Mouse (Mus musculus): ENCODE measurements around the gene Magohb. TPM values are rescaled to one million over a fixed set of nuclear protein-coding genes. Genes with fewer than 3 reads are reported as not detected.
A peak's percentile ranks its signal among the peaks of the same experiment; 100 is the strongest.
"Not testable (repeated sequence)": the region's sequence is repeated elsewhere in the genome, so short reads cannot be mapped to it uniquely, and the experiment has no call there.

Magohb gene
- polyA plus RNA-seq, 1 experiment = 4.0 TPM

DNA sequence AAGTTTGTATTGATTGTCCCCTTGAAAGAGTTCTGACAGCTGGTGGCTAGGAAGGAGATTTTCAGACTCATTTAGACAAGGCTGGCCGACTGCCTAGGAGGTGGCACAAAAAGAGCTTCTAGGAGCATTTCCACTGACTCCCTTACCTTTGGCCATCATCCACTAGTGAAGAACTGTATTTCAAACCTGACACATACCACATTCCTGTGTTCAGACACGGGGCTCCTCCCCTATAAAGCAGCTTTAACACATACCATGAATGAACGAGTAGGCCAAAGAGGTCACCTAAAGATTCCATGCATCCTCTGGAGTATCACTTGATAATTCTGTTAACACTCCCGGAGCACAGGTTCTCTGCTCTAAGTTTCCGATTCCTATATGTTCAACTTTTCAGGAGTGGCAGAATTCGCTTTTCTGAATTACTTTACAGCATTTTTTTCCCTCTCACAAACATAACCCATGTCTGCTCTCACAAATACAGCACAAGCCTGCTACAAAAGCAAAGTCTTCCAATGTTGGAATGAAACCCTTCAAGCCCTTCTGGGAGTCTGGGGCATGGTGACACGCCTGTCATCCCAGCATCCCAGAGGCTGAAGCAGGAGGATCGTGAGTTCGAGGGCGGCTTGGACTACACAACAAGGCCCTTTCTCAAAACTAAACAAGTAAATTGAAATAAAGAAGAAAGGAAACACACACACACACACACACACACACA, 611 bp downstream of the Magohb start:
- Histone ChIP-seq H3K36me3 (ENCODE audit: control insufficient read depth, insufficient read depth, low read length) (no peaks in the 10 kb centered on the region), H3K4me3 (ENCODE audit: control insufficient read depth, low read depth, low read length) (peak overlapping the region; percentile 99), H3K4me1 (ENCODE audit: control insufficient read depth, insufficient read depth, low read length) (peaks cover 4% of the 10 kb centered on the region; the same call in 1 of the 2 replicates), H3K27ac (ENCODE audit: control insufficient read depth, insufficient read depth, low read depth, low read length) (peak overlapping the region; percentile 88; the same call in 1 of the 2 replicates), H3K27me3 (ENCODE audit: control insufficient read depth, insufficient read depth, low read length) (no peaks in the 10 kb centered on the region)
- TF ChIP-seq POLR2A (IDR thresholded peaks at IDR 0.05; ENCODE audit: control insufficient read depth, low read depth, low read length) = no peak
- no peak for TF ChIP-seq CTCF (IDR thresholded peaks at IDR 0.05; ENCODE audit: control insufficient read depth, insufficient read depth, insufficient replicate concordance, low read depth, low read length)

DNA sequence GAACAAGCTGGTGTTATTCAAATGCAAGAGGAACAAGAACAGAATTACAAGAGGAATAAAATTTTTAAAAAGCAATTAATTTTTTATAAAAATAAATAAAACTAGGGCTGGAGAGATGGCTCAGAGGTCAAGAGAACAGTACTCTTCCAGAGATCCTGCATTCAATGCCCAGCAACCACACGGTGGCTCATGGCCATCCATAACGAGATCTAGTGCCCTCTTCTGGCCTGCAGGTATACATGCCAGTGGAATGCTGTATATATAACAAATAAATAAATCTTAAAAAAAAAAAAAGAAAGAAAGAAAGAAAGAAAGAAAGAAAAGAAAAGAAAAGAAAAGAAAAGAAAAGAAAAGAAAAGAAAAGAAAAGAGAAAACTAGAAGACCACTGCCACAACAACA, 2.6 kb downstream of the Magohb start:
- TF ChIP-seq POLR2A (IDR thresholded peaks at IDR 0.05; ENCODE audit: control insufficient read depth, low read depth, low read length) (no peak), CTCF (IDR thresholded peaks at IDR 0.05; ENCODE audit: control insufficient read depth, insufficient read depth, insufficient replicate concordance, low read depth, low read length) (peak; percentile 41; the same call in 1 of the 2 replicates)
- H3K4me3 ChIP-seq (ENCODE audit: control insufficient read depth, low read depth, low read length) = no peak overlapping the region
- H3K36me3 ChIP-seq (ENCODE audit: control insufficient read depth, insufficient read depth, low read length) = no peaks in the 10 kb centered on the region
- H3K4me1 ChIP-seq (ENCODE audit: control insufficient read depth, insufficient read depth, low read length) = peaks cover 4% of the 10 kb centered on the region; the same call in 1 of the 2 replicates
- no peaks in the 10 kb centered on the region for H3K27me3 ChIP-seq (ENCODE audit: control insufficient read depth, insufficient read depth, low read length)
- H3K27ac ChIP-seq (ENCODE audit: control insufficient read depth, insufficient read depth, low read depth, low read length) = no peak overlapping the region

DNA sequence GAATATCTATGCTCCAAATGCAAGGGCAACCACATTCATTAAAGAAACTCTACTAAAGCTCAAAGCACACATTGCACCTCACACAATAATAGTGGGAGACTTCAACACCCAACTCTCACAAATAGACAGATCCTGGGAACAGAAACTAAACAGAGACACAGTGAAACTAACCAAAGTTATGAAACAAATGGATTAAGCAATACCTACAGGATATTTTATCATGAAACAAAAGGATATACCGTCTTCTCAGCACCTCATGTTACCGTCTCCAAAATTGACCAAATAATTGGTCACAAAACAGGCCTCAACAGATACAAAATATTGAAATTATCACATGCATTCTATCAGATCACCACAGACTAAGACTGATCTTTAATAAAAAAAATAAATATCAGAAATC, 14.9 kb downstream of the Magohb start:
- H3K36me3 ChIP-seq (ENCODE audit: control insufficient read depth, insufficient read depth, low read length); H3K27ac ChIP-seq (ENCODE audit: control insufficient read depth, insufficient read depth, low read depth, low read length); H3K27me3 ChIP-seq (ENCODE audit: control insufficient read depth, insufficient read depth, low read length); H3K4me1 ChIP-seq (ENCODE audit: control insufficient read depth, insufficient read depth, low read length); H3K4me3 ChIP-seq (ENCODE audit: control insufficient read depth, low read depth, low read length): not testable (repeated sequence)

DNA sequence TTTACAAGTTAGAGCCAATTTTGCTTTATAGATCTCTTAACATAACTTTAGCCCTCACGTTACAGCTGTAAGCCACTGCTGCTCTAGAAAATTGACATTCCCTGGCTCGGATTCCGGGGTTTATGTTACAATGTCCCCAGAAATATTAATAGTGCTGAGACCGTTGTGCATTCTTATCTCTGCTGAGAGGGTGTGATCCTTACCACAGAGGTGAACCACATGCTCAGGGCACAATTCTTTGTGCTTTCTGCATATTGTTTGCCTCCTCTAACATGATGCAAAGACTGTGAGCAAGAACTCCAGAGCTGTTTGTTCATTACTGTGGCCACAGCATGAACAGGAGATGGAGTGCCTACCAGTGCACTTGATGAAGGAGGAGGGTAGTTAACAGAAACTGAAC, 16.4 kb downstream of the Magohb start:
- no peak overlapping the region for H3K27ac ChIP-seq (ENCODE audit: control insufficient read depth, insufficient read depth, low read depth, low read length)
- no peak overlapping the region for H3K4me3 ChIP-seq (ENCODE audit: control insufficient read depth, low read depth, low read length)
- no peaks in the 10 kb centered on the region for H3K4me1 ChIP-seq (ENCODE audit: control insufficient read depth, insufficient read depth, low read length)
- no peaks in the 10 kb centered on the region for H3K27me3 ChIP-seq (ENCODE audit: control insufficient read depth, insufficient read depth, low read length)
- TF ChIP-seq POLR2A (IDR thresholded peaks at IDR 0.05; ENCODE audit: control insufficient read depth, low read depth, low read length) (no peak), CTCF (IDR thresholded peaks at IDR 0.05; ENCODE audit: control insufficient read depth, insufficient read depth, insufficient replicate concordance, low read depth, low read length) (no peak)
- H3K36me3 ChIP-seq (ENCODE audit: control insufficient read depth, insufficient read depth, low read length) = no peaks in the 10 kb centered on the region

DNA sequence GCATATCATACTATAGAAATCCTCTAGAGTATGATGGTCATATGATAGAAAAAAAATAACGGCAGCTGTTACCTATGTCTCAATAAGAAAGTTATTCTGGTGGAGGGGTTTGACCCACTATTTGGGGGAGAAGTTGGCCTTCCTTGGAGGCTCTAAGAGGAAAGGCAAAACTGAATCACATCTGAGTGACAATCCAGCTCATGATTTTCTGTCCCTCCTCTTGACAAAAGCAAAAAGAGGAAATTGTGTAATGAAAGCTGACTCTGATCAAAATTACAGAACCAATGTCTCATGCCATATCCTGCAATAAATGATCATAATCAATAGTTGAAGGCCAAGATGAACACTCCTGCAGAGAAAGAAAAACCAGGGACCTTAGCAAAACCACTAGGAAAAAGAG, 20.7 kb downstream of the Magohb start:
- no peak overlapping the region for H3K27ac ChIP-seq (ENCODE audit: control insufficient read depth, insufficient read depth, low read depth, low read length)
- H3K4me3 ChIP-seq (ENCODE audit: control insufficient read depth, low read depth, low read length) = no peak overlapping the region
- H3K27me3 ChIP-seq (ENCODE audit: control insufficient read depth, insufficient read depth, low read length) = no peaks in the 10 kb centered on the region
- no peaks in the 10 kb centered on the region for H3K36me3 ChIP-seq (ENCODE audit: control insufficient read depth, insufficient read depth, low read length)
- TF ChIP-seq POLR2A (IDR thresholded peaks at IDR 0.05; ENCODE audit: control insufficient read depth, low read depth, low read length) (no peak), CTCF (IDR thresholded peaks at IDR 0.05; ENCODE audit: control insufficient read depth, insufficient read depth, insufficient replicate concordance, low read depth, low read length) (no peak)
- no peaks in the 10 kb centered on the region for H3K4me1 ChIP-seq (ENCODE audit: control insufficient read depth, insufficient read depth, low read length)

DNA sequence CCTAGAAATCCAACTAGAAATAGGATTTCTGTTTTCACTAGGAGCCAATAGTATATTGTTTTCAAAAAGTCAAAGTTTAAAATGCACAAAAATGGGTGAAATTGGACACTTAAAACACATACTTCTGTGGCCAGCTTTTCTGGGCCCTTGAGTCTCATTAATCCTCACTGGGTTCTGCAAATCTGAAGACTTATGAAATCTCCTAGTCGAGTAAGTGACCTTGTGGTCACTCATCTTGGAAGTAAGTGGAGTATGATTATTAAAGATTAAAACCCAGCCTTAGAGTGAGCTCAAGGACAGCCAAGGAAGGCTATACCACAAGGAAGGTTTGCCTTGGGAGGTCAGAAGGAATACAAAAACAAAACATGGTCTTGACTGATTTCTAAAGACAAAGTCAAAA, 22.7 kb downstream of the Magohb start:
- Histone ChIP-seq H3K4me3 (ENCODE audit: control insufficient read depth, low read depth, low read length) (no peak overlapping the region), H3K36me3 (ENCODE audit: control insufficient read depth, insufficient read depth, low read length) (no peaks in the 10 kb centered on the region), H3K27me3 (ENCODE audit: control insufficient read depth, insufficient read depth, low read length) (no peaks in the 10 kb centered on the region), H3K4me1 (ENCODE audit: control insufficient read depth, insufficient read depth, low read length) (no peaks in the 10 kb centered on the region), H3K27ac (ENCODE audit: control insufficient read depth, insufficient read depth, low read depth, low read length) (no peak overlapping the region)
- no peak for TF ChIP-seq POLR2A (IDR thresholded peaks at IDR 0.05; ENCODE audit: control insufficient read depth, low read depth, low read length)
- TF ChIP-seq CTCF (IDR thresholded peaks at IDR 0.05; ENCODE audit: control insufficient read depth, insufficient read depth, insufficient replicate concordance, low read depth, low read length) = no peak

DNA sequence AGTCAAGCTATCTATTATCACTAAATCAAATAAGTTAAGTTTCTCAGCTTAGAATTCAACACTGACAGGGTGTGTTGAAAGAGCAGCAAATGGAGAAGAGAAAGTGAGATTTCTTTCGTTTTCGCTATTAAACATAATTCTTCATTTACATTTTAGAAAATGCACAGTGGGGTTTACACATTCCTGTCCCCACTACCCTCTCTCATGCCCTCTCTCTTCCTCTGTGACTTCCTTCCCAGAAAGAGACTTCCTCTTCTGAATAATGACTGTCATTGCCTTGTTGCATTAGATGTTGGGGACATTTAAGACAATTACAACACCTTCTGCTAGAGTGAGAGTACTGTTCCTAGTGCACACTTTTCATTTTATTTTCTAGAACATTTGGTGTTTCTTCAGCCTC, 23.4 kb downstream of the Magohb start:
- Histone ChIP-seq H3K27ac (ENCODE audit: control insufficient read depth, insufficient read depth, low read depth, low read length) (no peak overlapping the region), H3K4me1 (ENCODE audit: control insufficient read depth, insufficient read depth, low read length) (no peaks in the 10 kb centered on the region), H3K27me3 (ENCODE audit: control insufficient read depth, insufficient read depth, low read length) (no peaks in the 10 kb centered on the region), H3K36me3 (ENCODE audit: control insufficient read depth, insufficient read depth, low read length) (no peaks in the 10 kb centered on the region), H3K4me3 (ENCODE audit: control insufficient read depth, low read depth, low read length) (no peak overlapping the region)
- TF ChIP-seq POLR2A (IDR thresholded peaks at IDR 0.05; ENCODE audit: control insufficient read depth, low read depth, low read length) (no peak), CTCF (IDR thresholded peaks at IDR 0.05; ENCODE audit: control insufficient read depth, insufficient read depth, insufficient replicate concordance, low read depth, low read length) (no peak)

DNA sequence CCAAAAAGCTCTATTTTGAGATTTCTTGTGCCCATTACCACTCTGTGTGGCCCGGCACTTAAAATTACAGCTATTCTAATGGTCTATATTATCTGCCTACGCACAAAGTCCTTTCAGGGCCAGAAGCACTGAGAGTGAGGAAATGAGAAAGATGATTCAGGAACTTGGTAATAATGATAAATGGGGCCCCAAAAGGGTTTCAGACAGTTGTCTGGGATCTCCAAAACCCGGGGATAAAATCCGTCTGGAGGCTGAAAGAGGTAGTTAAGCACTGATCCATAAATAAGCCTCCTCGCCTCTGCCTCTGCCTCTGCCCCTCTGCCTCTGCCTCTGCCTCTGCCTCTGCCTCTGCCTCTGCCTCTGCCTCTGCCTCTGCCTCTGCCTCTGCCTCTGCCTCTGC, 28.9 kb downstream of the Magohb start:
- TF ChIP-seq POLR2A (IDR thresholded peaks at IDR 0.05; ENCODE audit: control insufficient read depth, low read depth, low read length) = no peak
- no peak for TF ChIP-seq CTCF (IDR thresholded peaks at IDR 0.05; ENCODE audit: control insufficient read depth, insufficient read depth, insufficient replicate concordance, low read depth, low read length)
- H3K27me3 ChIP-seq (ENCODE audit: control insufficient read depth, insufficient read depth, low read length) = no peaks in the 10 kb centered on the region
- H3K27ac ChIP-seq (ENCODE audit: control insufficient read depth, insufficient read depth, low read depth, low read length) = no peak overlapping the region
- H3K4me1 ChIP-seq (ENCODE audit: control insufficient read depth, insufficient read depth, low read length) = no peaks in the 10 kb centered on the region
- H3K4me3 ChIP-seq (ENCODE audit: control insufficient read depth, low read depth, low read length) = no peak overlapping the region
- H3K36me3 ChIP-seq (ENCODE audit: control insufficient read depth, insufficient read depth, low read length) = no peaks in the 10 kb centered on the region
